Mouse (Mus musculus) neural tube, embryonic 11.5 days (tissue): ENCODE measurements around the gene Atf4. TPM values are rescaled to one million over a fixed set of nuclear protein-coding genes. Genes with fewer than 3 reads are reported as not detected.
A peak's percentile ranks its signal among the peaks of the same experiment; 100 is the strongest.

Experiments used
- ATAC-seq: fragments of 200-750 bp; cut with Nextera tagmentation; 2 replicates; pipeline ENCODE4 v1.8.0; 2017; ENCODE audit warnings: moderate number of reproducible peaks, mild to moderate bottlenecking, moderate TSS enrichment, moderate library complexity; ENCODE audit not compliant: insufficient read depth, low FRiP score, low TSS enrichment
- DNase-seq: peaks from one replicate; pipeline ENCODE4 v3.0.0-alpha.2; 2015; ENCODE audit warnings: low spot score
- H3K27ac ChIP-seq: fragments of 300-500 bp; sonication (generic); 2 replicates; pipeline ENCODE4 v1.5.1; 2014; ENCODE audit warnings: low read depth, mild to moderate bottlenecking, low read length
- H3K27me3 ChIP-seq: fragments of 300-500 bp; sonication (generic); 2 replicates; pipeline ENCODE4 v1.6.1; 2014; ENCODE audit warnings: mild to moderate bottlenecking, low read length, mixed read lengths; ENCODE audit not compliant: control insufficient read depth, insufficient read depth
- H3K36me3 ChIP-seq: fragments of 300-500 bp; sonication (generic); 2 replicates; pipeline ENCODE4 v1.6.1; 2014; ENCODE audit warnings: mild to moderate bottlenecking, low read length, moderate library complexity, mixed read lengths; ENCODE audit not compliant: control insufficient read depth, insufficient read depth
- H3K4me1 ChIP-seq: fragments of 300-500 bp; sonication (generic); 2 replicates; pipeline ENCODE4 v1.6.1; 2014; ENCODE audit warnings: low read length, mixed read lengths; ENCODE audit not compliant: control insufficient read depth, insufficient read depth
- H3K4me2 ChIP-seq: fragments of 300-500 bp; sonication (generic); 2 replicates; pipeline ENCODE4 v1.6.1; 2014; ENCODE audit warnings: low read depth, mild to moderate bottlenecking, moderate library complexity
- H3K4me3 ChIP-seq: fragments of 300-500 bp; sonication (generic); 2 replicates; pipeline ENCODE4 v1.5.1; 2014; ENCODE audit warnings: low read depth, low read length
- H3K9ac ChIP-seq: fragments of 300-500 bp; sonication (generic); 2 replicates; pipeline ENCODE4 v1.6.1; 2014; ENCODE audit warnings: mild to moderate bottlenecking, low read length
- H3K9me3 ChIP-seq: fragments of 300-500 bp; sonication (generic); 2 replicates; pipeline ENCODE4 v1.6.1; 2016; ENCODE audit warnings: low read length; ENCODE audit not compliant: control insufficient read depth
- WGBS: fragments of 180-500 bp; shearing (Covaris S2); extraction: QIAGEN DNeasy Blood & Tissue Kit; methylation state at CpG from one replicate; pipeline ENCODE4 v1.1.7; 2014; 5-methylcytosine and 5-hydroxymethylcytosine counted together
- polyA plus RNA-seq: library from polyadenylated mRNA; unstranded; fragments of >200 nt; fragmentation: Nextera tagmentation; extraction: Ambion mirVana; gene quantifications from 2 replicates; pipeline ENCODE4 v1.2.1, GENCODE M21; 2014

Gene Atf4
- polyA plus RNA-seq, 1 experiment from 2014 or later, result 134 TPM

DNA sequence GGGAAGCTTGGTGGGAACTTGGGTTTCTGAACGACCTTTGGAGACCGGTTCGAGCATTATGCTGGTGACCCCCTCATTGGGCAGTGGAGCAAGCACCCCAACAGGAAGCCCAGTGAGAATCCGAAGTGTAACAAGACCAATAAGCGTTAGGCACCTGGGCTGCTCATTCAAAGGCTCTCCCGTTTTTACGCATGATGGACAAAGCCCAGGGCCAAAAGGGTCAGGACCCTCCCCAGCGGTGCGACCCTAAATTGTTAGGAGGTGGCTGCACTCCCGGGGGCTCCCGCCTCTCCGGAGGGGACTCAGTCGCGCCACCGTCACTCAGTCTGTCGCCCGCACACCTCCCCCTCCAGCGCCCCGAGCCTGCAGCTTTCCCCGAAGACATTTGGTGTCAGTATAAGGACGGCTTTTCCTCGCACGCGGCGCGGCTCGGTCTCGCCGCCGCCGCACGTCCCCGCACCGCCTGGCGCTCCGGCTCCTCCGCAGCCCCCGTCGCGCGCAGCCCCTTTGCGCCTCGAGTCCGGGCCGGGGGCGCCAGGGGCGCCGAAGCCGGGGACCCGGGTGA is 31.9 kb downstream of the Atf4 start, which contains the start of gene Cacna1i:
Gene Cacna1i, plus strand, starts transcription at position 388 of the 565 bp plus-strand sequence.
- no peaks in the 10 kb centered on the region for H3K9me3 ChIP-seq
- H3K27me3 ChIP-seq, result peaks cover 52% of the 10 kb centered on the region
- WGBS, result 1% methylated on average over 45 of the region's 50 CpGs
- ATAC-seq (no peak), DNase-seq (peak; percentile 59)
- peak within 1 kb of the TSS; percentile 35; the same call in 1 of the 2 replicates for H3K9ac ChIP-seq
- H3K4me2 ChIP-seq, result peak within 1 kb of the TSS; percentile 93
- H3K4me1 ChIP-seq, result peaks cover 6% of the 10 kb centered on the region; the same call in 1 of the 2 replicates
- peak within 1 kb of the TSS; percentile 47 for H3K4me3 ChIP-seq
- no peak within 1 kb of the TSS for H3K27ac ChIP-seq
- no peaks in the 10 kb centered on the region for H3K36me3 ChIP-seq

DNA sequence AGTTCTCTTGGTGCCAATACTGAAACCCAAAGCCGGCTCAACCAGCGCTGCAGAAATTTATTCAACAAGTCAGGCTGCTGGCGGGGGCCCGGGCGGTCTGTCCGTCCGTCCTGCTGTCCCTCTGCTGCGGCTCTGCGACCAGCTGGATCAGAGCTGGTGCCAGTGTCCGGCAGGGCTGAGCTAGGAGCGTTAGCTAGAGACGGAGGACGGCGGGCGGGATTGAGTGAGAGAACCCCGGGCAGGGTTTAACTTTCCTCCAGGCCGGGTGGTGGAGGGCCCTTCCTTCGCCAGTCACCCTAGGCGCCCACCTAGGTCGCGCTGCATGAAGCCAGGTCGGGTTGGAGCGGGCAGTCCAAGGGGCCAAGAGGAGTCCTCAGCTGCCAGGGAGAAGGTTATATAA is 33.1 kb downstream of the Atf4 start:
- H3K36me3 ChIP-seq, result no peaks in the 10 kb centered on the region
- ATAC-seq (no peak), DNase-seq (no peak)
- peak overlapping the region; percentile 47 for H3K4me3 ChIP-seq
- H3K9ac ChIP-seq, result no peak overlapping the region
- H3K27me3 ChIP-seq, result peaks cover 52% of the 10 kb centered on the region
- 1% methylated on average over 23 of the region's 23 CpGs for WGBS
- H3K27ac ChIP-seq, result no peak overlapping the region
- H3K4me1 ChIP-seq, result peaks cover 6% of the 10 kb centered on the region; the same call in 1 of the 2 replicates
- peak overlapping the region; percentile 93 for H3K4me2 ChIP-seq
- no peaks in the 10 kb centered on the region for H3K9me3 ChIP-seq

DNA sequence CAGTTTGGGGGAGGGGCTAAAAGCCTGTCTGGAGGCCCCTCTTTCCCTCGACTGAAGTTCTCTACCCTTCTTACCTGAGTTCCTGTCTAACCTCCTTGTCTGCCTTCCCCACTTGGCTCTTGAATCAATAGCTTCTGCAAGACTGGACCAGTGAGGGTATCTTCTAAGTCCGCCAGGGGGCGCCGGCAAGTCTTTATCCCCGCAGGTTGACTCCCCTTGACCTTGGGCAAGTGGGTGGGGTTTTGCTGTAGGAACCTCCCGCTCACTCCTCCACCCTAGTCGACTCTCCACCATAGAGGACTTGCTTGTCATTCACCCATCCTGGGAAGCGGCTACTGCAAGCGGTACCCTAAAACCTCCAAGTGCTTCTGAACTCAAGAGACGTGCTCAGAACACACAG is 34.5 kb downstream of the Atf4 start:
- Histone ChIP-seq H3K9ac (no peak overlapping the region), H3K4me3 (no peak overlapping the region), H3K4me2 (no peak overlapping the region), H3K9me3 (no peaks in the 10 kb centered on the region), H3K4me1 (peaks cover 6% of the 10 kb centered on the region; the same call in 1 of the 2 replicates), H3K27ac (no peak overlapping the region), H3K36me3 (no peaks in the 10 kb centered on the region), H3K27me3 (peaks cover 52% of the 10 kb centered on the region)
- 6% methylated on average over 10 of the region's 10 CpGs for WGBS
- ATAC-seq (no peak), DNase-seq (peak; percentile 75)

DNA sequence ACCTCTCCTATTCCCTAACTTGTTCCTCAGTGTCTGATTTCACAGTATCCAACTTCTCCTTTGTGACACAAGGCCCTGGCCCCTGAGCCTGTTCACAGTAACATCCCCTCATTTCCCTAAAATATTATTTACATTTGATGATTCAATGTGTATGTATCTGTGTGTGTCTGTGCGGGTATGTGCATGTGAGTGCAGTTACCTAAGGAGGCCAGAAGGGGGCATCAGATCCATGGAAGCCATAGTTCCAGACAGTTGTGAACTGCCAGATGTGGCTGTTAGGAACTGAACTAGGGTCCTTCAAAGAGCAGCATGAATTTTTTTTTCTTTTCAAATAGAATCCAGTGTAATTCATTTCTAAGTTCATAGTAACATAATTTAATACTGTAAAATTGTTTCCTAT is 42.2 kb downstream of the Atf4 start:
- WGBS, result 100% methylated on average over 1 of the region's 1 CpGs
- H3K4me1 ChIP-seq, result no peaks in the 10 kb centered on the region
- no peak overlapping the region for H3K4me3 ChIP-seq
- no peaks in the 10 kb centered on the region for H3K27me3 ChIP-seq
- no peak overlapping the region for H3K27ac ChIP-seq
- no peaks in the 10 kb centered on the region for H3K9me3 ChIP-seq
- H3K4me2 ChIP-seq, result no peak overlapping the region
- no peak for DNase-seq
- ATAC-seq, result no peak
- H3K9ac ChIP-seq, result no peak overlapping the region
- H3K36me3 ChIP-seq, result no peaks in the 10 kb centered on the region

DNA sequence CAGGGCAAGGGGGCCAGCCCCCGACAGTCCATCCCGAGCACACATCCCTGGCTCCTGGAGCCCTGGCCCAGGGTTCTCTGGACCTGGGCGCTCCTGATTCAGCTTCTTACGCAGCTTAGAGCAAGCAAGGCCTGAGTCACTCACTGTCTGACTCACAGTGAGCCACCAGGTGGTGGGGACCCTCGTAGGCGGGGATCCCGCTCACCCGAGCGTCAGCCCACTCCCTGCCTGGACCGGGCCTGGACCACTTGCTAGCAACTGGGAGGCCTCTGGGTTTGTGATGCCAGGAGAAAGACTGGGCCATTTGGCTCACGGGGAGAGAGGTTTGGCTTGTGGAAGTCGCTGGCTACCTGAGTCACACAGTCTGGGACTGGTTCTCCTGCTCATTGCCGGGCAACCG is 48.8 kb downstream of the Atf4 start:
- Histone ChIP-seq H3K27ac (no peak overlapping the region), H3K4me2 (no peak overlapping the region), H3K27me3 (no peaks in the 10 kb centered on the region), H3K9me3 (no peaks in the 10 kb centered on the region), H3K36me3 (no peaks in the 10 kb centered on the region), H3K4me1 (no peaks in the 10 kb centered on the region), H3K9ac (no peak overlapping the region), H3K4me3 (no peak overlapping the region)
- 69% methylated on average over 14 of the region's 14 CpGs for WGBS
- ATAC-seq (no peak), DNase-seq (no peak)

DNA sequence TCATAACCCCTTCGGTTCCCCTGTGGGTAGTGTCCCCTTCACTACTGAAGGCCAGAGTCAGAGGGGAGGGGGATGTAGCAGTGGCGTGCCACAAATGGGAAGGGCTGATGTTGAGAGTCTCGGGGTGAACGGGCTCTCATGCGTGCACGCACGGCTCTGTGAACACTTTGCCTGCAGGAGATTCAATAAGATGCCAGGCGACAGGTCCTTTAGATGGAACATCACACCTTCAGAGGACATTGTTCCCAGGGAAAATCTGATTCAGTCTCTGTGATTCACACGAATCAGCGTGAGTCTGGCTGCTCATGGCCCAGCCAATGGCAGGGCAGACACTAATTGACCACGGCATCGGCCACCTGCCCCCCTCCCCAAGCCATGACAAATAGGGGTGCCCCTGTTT is 49.2 kb downstream of the Atf4 start:
- no peaks in the 10 kb centered on the region for H3K4me1 ChIP-seq
- no peak for ATAC-seq
- no peaks in the 10 kb centered on the region for H3K36me3 ChIP-seq
- H3K27ac ChIP-seq, result no peak overlapping the region
- H3K4me3 ChIP-seq, result no peak overlapping the region
- H3K4me2 ChIP-seq, result no peak overlapping the region
- H3K9ac ChIP-seq, result no peak overlapping the region
- WGBS, result 82% methylated on average over 12 of the region's 12 CpGs
- DNase-seq, result no peak
- no peaks in the 10 kb centered on the region for H3K27me3 ChIP-seq
- H3K9me3 ChIP-seq, result no peaks in the 10 kb centered on the region

DNA sequence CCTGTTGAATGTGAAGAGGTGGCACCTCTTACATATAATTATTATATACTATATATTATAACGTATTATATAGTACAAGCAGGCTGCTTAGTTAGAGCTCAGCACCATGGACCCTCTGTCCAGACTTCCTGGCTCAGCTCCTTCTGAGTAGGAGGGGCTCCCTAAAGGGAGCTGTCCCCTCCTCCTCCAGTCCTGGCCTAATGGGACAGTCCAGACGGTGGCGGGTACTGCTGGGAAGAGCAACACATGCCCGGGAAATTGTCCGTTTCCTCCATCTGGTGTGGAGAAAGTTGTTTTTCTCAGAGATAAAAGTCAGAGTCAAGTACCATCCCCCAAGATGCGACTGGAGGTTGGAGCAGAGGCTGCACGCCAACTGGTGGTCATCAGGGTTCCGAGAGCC is 51.2 kb downstream of the Atf4 start:
- no peak overlapping the region for H3K4me2 ChIP-seq
- DNase-seq, result no peak
- no peaks in the 10 kb centered on the region for H3K36me3 ChIP-seq
- ATAC-seq, result no peak
- WGBS, result 46% methylated on average over 8 of the region's 8 CpGs
- H3K27ac ChIP-seq, result no peak overlapping the region
- H3K4me3 ChIP-seq, result no peak overlapping the region
- H3K4me1 ChIP-seq, result no peaks in the 10 kb centered on the region
- H3K9me3 ChIP-seq, result no peaks in the 10 kb centered on the region
- H3K27me3 ChIP-seq, result no peaks in the 10 kb centered on the region
- no peak overlapping the region for H3K9ac ChIP-seq

Other genes starting within 250 kb of the Atf4 start
- 2.2 and 3.8 TPM in 2 replicates for gene Pdgfb, start 240.2 kb upstream of the Atf4 start, polyA plus RNA-seq
- gene Syngr1, start 163.8 kb upstream of the Atf4 start, polyA plus RNA-seq, result 8.7 TPM in 2 replicates
- gene Rpl3, start 163.3 kb upstream of the Atf4 start, polyA plus RNA-seq, result 1,003 and 1,056 TPM in 2 replicates
- gene Tab1, start 122.1 kb upstream of the Atf4 start, polyA plus RNA-seq, result 35.7 and 36.0 TPM in 2 replicates
- 11.6 and 12.3 TPM in 2 replicates for gene Mgat3, start 81.5 kb upstream of the Atf4 start, polyA plus RNA-seq
- gene Mief1, start 21.2 kb upstream of the Atf4 start, polyA plus RNA-seq, result 41.8 and 47.3 TPM in 2 replicates
- not detected in 2 replicates for gene AC140267.1, start 19.3 kb upstream of the Atf4 start, polyA plus RNA-seq
- gene Rps19bp1, start 9.1 kb downstream of the Atf4 start, polyA plus RNA-seq, result 70.3 and 76.9 TPM in 2 replicates
- 0.05 and 0.09 TPM in 2 replicates for gene Cacna1i, start 32.1 kb downstream of the Atf4 start, polyA plus RNA-seq